Mouse (Mus musculus) liver, embryonic 11.5 days (tissue): ENCODE measurements around the gene Slc27a1. TPM values are rescaled to one million over a fixed set of nuclear protein-coding genes. Genes with fewer than 3 reads are reported as not detected.
A peak's percentile ranks its signal among the peaks of the same experiment; 100 is the strongest.

Experiments used
- ATAC-seq: fragments of 200-750 bp; cut with Nextera tagmentation; replicated peaks from 2 replicates; pipeline ENCODE4 v1.8.0; 2017; ENCODE audit warnings: moderate number of reproducible peaks, mild to moderate bottlenecking, moderate TSS enrichment, moderate library complexity; ENCODE audit not compliant: low FRiP score
- DNase-seq: peaks from one replicate; pipeline ENCODE4 v3.0.0-alpha.2; 2017; ENCODE audit warnings: low spot score
- H3K27ac ChIP-seq: fragments of 300-500 bp; sonication (generic); 2 replicates; pipeline ENCODE4 v1.5.1; 2014; ENCODE audit warnings: mild to moderate bottlenecking, low read depth, low read length, control low read depth
- H3K27me3 ChIP-seq: fragments of 300-500 bp; sonication (generic); replicated peaks from 2 replicates; pipeline ENCODE4 v1.6.1; 2014; ENCODE audit warnings: low read length, mixed read lengths; ENCODE audit not compliant: control insufficient read depth, insufficient read depth
- H3K36me3 ChIP-seq: fragments of 300-500 bp; sonication (generic); 2 replicates; pipeline ENCODE4 v1.6.1; 2014; ENCODE audit warnings: mild to moderate bottlenecking, low read length, moderate library complexity, mixed read lengths; ENCODE audit not compliant: control insufficient read depth, insufficient read depth
- H3K4me1 ChIP-seq: fragments of 300-500 bp; sonication (generic); replicated peaks from 2 replicates; pipeline ENCODE4 v1.6.1; 2014; ENCODE audit warnings: low read length, mixed read lengths; ENCODE audit not compliant: control insufficient read depth, insufficient read depth
- H3K4me2 ChIP-seq: fragments of 300-500 bp; sonication (generic); 2 replicates; pipeline ENCODE4 v1.6.1; 2014; ENCODE audit warnings: mild to moderate bottlenecking, control low read depth, moderate library complexity
- H3K4me3 ChIP-seq: fragments of 300-500 bp; sonication (generic); 2 replicates; pipeline ENCODE4 v1.5.1; 2014; ENCODE audit warnings: low read depth, low read length, control low read depth
- H3K9ac ChIP-seq: fragments of 300-500 bp; sonication (generic); 2 replicates; pipeline ENCODE4 v1.6.1; 2014; ENCODE audit warnings: low read depth, low read length, control low read depth
- H3K9me3 ChIP-seq: fragments of 300-500 bp; sonication (generic); 2 replicates; pipeline ENCODE4 v1.6.1; 2016; ENCODE audit warnings: low read length, inconsistent platforms, mixed read lengths; ENCODE audit not compliant: control insufficient read depth
- WGBS: fragments of 180-500 bp; shearing (Covaris S2); extraction: QIAGEN DNeasy Blood & Tissue Kit; methylation state at CpG from one replicate; pipeline ENCODE4 v1.1.7; 2014; 5-methylcytosine and 5-hydroxymethylcytosine counted together
- microRNA-seq: library from miRNA; unstranded; fragments of <30 nt; microRNA quantifications from one replicate; pipeline ENCODE4, GENCODE M21; 2017; ENCODE audit warnings: borderline number of aligned reads
- polyA plus RNA-seq: library from polyadenylated mRNA; unstranded; fragments of >200 nt; fragmentation: Nextera tagmentation; extraction: Ambion mirVana; gene quantifications from 2 replicates; pipeline ENCODE4 v1.2.1, GENCODE M21; 2014

Gene Slc27a1
- polyA plus RNA-seq, 1 experiment from 2014 or later, result 7.0 TPM

DNA sequence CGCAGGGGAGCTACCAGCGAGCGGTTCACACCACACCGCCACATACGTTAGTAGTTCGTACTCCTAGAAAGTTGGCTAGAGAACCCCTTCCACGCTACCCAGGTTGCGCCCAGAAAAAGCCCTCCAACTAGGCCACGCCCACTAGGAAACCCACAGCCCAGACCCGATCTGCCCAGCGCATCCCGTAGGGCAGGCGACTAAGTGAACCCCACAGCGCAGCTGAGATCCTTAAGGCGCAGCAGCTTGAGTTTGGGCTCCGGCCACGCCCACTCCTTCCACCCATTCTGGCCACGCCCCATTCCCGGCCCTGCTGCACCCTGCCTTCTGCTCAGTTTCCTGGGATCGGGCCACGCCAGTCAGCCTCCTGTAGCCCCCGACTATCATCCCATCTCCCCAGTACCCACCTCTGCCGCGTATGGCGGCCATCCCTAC is 61.1 kb downstream of the Slc27a1 start:
- H3K9me3 ChIP-seq, result no peaks in the 10 kb centered on the region
- peak overlapping the region; percentile 59 for H3K4me3 ChIP-seq
- H3K4me2 ChIP-seq, result peak overlapping the region; percentile 93
- no peak overlapping the region; the same call in 1 of the 2 replicates for H3K27ac ChIP-seq
- ATAC-seq, result peak; percentile 29
- peak overlapping the region; percentile 53 for H3K9ac ChIP-seq
- WGBS, result 5% methylated on average over 25 of the region's 25 CpGs
- H3K27me3 ChIP-seq, result peaks cover 37% of the 10 kb centered on the region
- no peaks in the 10 kb centered on the region; the same call in 1 of the 2 replicates for H3K36me3 ChIP-seq
- DNase-seq, result peak; percentile 60
- H3K4me1 ChIP-seq, result peaks cover 25% of the 10 kb centered on the region

DNA sequence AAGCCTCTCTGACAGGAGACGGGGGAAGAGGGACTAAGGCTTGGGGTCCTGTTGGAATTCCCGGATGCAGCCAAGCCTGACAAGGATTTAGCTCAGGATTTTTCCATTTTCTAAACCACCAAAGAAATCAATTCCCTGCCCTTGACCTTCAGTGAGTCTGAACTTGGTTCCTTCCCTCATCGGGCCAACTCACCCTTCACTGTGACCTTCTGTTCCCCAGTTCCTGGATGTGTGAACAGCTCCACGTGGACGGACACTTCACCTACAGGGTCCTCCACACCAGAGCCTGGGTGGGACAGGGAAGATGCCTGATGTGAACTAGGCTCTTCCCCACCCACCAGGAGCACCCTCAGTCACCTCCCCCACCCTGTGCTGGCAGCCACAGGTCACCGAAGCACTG is 62.1 kb downstream of the Slc27a1 start:
- Histone ChIP-seq H3K4me1 (peaks cover 25% of the 10 kb centered on the region), H3K36me3 (no peaks in the 10 kb centered on the region; the same call in 1 of the 2 replicates), H3K4me2 (no peak overlapping the region), H3K4me3 (no peak overlapping the region), H3K27ac (no peak overlapping the region), H3K9ac (no peak overlapping the region), H3K9me3 (no peaks in the 10 kb centered on the region), H3K27me3 (peaks cover 42% of the 10 kb centered on the region)
- no peak for ATAC-seq
- WGBS, result 79% methylated on average over 6 of the region's 6 CpGs
- no peak for DNase-seq

DNA sequence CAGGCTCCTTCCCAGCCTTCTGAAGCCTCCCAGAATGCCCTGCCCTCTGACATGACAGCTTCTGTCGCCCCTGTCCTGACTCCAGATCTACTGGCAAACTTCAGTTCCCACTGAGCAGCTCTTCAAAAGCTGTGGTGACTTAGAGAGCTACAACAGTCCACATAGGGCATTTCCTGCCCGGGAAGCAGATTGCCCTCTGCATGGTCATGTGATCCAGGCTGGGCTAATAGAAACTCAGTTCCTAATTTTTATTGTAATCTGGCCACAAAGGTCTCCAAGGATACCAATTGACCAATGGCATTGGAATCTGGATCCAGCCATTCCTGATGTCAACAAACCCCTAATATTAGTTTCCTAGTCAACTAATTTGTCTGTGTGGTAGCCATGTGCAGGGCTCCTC is 63.2 kb downstream of the Slc27a1 start:
- Histone ChIP-seq H3K9ac (no peak overlapping the region), H3K4me3 (no peak overlapping the region), H3K9me3 (no peaks in the 10 kb centered on the region), H3K27ac (no peak overlapping the region), H3K27me3 (peaks cover 42% of the 10 kb centered on the region), H3K4me2 (no peak overlapping the region), H3K36me3 (no peaks in the 10 kb centered on the region), H3K4me1 (peaks cover 25% of the 10 kb centered on the region)
- no peak for ATAC-seq
- DNase-seq, result no peak
- 56% methylated on average over 2 of the region's 2 CpGs for WGBS

DNA sequence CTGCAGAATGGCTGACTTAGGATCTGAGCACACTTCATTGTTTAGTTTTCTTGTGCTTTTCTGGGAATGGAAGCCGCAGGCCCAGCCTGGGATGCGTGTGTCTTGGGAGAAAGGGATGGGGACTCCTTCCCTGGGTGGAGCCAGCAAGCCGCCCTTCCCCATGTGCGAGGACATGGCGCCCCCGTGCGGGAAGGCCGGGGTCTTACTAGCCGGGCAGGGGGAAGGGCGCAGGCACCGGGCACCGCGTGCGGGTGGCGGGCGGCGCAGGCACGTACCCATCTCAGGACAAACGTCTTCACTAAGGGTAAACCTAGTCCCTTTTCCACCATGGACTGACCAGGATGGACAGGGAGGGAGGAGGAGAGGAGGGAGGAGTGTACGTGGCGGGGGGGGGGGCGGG is 64.5 kb downstream of the Slc27a1 start:
- no peaks in the 10 kb centered on the region for H3K9me3 ChIP-seq
- no peaks in the 10 kb centered on the region for H3K36me3 ChIP-seq
- no peak overlapping the region; the same call in 1 of the 2 replicates for H3K4me3 ChIP-seq
- peak; percentile 58 for DNase-seq
- peaks cover 21% of the 10 kb centered on the region for H3K4me1 ChIP-seq
- H3K27ac ChIP-seq, result no peak overlapping the region
- H3K4me2 ChIP-seq, result peak overlapping the region; percentile 44
- ATAC-seq, result no peak
- WGBS, result 5% methylated on average over 19 of the region's 22 CpGs
- H3K9ac ChIP-seq, result no peak overlapping the region
- peaks cover 43% of the 10 kb centered on the region for H3K27me3 ChIP-seq

- peaks cover 12% of the 10 kb centered on the region for H3K4me1 ChIP-seq
- H3K4me3 ChIP-seq, result peak overlapping the region; percentile 6; the same call in 1 of the 2 replicates
- peak; percentile 60 for ATAC-seq
- peak; percentile 75 for DNase-seq
- no peak overlapping the region for H3K27ac ChIP-seq
- no peaks in the 10 kb centered on the region for H3K36me3 ChIP-seq
- 2% methylated on average over 26 of the region's 26 CpGs for WGBS
- H3K4me2 ChIP-seq, result peak overlapping the region; percentile 54
- H3K27me3 ChIP-seq, result peaks cover 51% of the 10 kb centered on the region
- H3K9me3 ChIP-seq, result no peaks in the 10 kb centered on the region
- no peak overlapping the region; the same call in 1 of the 2 replicates for H3K9ac ChIP-seq
Measured at GRCm38 (mm10) chr8:71633981-71634667, 65.4 kb downstream of the Slc27a1 start.

Small RNAs within 50 kb of the gene (microRNA-seq; reads per million reads assigned to microRNA genes)
- not detected for gene Mir6769b

Other genes starting within 250 kb of the Slc27a1 start
- 86.9 and 97.8 TPM in 2 replicates for gene Use1, start 202.0 kb upstream of the Slc27a1 start, polyA plus RNA-seq
- 5.8 and 6.9 TPM in 2 replicates for gene Ocel1, start 197.6 kb upstream of the Slc27a1 start, polyA plus RNA-seq
- 43.7 and 44.6 TPM in 2 replicates for gene Nr2f6, start 186.9 kb upstream of the Slc27a1 start, polyA plus RNA-seq
- gene Ushbp1, start 173.1 kb upstream of the Slc27a1 start, polyA plus RNA-seq, result 6.6 and 6.7 TPM in 2 replicates
- gene Babam1, start 172.0 kb upstream of the Slc27a1 start, polyA plus RNA-seq, result 102 and 111 TPM in 2 replicates
- gene Ankle1, start 162.9 kb upstream of the Slc27a1 start, polyA plus RNA-seq, result 43.9 and 52.9 TPM in 2 replicates
- gene Abhd8, start 105.2 kb upstream of the Slc27a1 start, polyA plus RNA-seq, result 20.6 and 21.4 TPM in 2 replicates
- 215 and 229 TPM in 2 replicates for gene Mrpl34, start 103.9 kb upstream of the Slc27a1 start, polyA plus RNA-seq
- gene Dda1, start 99.7 kb upstream of the Slc27a1 start, polyA plus RNA-seq, result 94.1 and 98.2 TPM in 2 replicates
- gene Ano8, start 82.9 kb upstream of the Slc27a1 start, polyA plus RNA-seq, result 0.60 and 0.96 TPM in 2 replicates
- 9.5 and 10.4 TPM in 2 replicates for gene Gtpbp3, start 80.8 kb upstream of the Slc27a1 start, polyA plus RNA-seq
- 56.0 and 57.3 TPM in 2 replicates for gene Plvap, start 57.1 kb upstream of the Slc27a1 start, polyA plus RNA-seq
- 0.16 and 0.44 TPM in 2 replicates for gene Ccdc194, start 43.2 kb upstream of the Slc27a1 start, polyA plus RNA-seq
- 21.9 and 24.0 TPM in 2 replicates for gene Bst2, start 31.4 kb upstream of the Slc27a1 start, polyA plus RNA-seq
- 68.1 and 71.0 TPM in 2 replicates for gene Mvb12a, start 26.0 kb upstream of the Slc27a1 start, polyA plus RNA-seq
- gene Tmem221, start 10.0 kb upstream of the Slc27a1 start, polyA plus RNA-seq, result 0.53 and 1.1 TPM in 2 replicates
- 0.23 and 0.30 TPM in 2 replicates for gene Nxnl1, start 2.3 kb upstream of the Slc27a1 start, polyA plus RNA-seq
- gene Pgls, start 23.3 kb downstream of the Slc27a1 start, polyA plus RNA-seq, result 200 TPM in 2 replicates
- 0.88 and 3.8 TPM in 2 replicates for gene Fam129c, start 28.8 kb downstream of the Slc27a1 start, polyA plus RNA-seq
- 45.2 and 45.4 TPM in 2 replicates for gene Colgalt1, start 42.1 kb downstream of the Slc27a1 start, polyA plus RNA-seq
- gene Unc13a, start 102.9 kb downstream of the Slc27a1 start, polyA plus RNA-seq, result 0.41 and 0.45 TPM in 2 replicates
- gene Jak3, start 107.4 kb downstream of the Slc27a1 start, polyA plus RNA-seq, result 10.1 and 11.0 TPM in 2 replicates
- 1.3 and 2.0 TPM in 2 replicates for gene Insl3, start 120.3 kb downstream of the Slc27a1 start, polyA plus RNA-seq
- 2.1 and 2.9 TPM in 2 replicates for gene B3gnt3, start 132.9 kb downstream of the Slc27a1 start, polyA plus RNA-seq
- 20.8 and 21.1 TPM in 2 replicates for gene Fcho1, start 156.8 kb downstream of the Slc27a1 start, polyA plus RNA-seq